Mouse (Mus musculus): Measurements from ENCODE around the gene B4galnt1. TPM values are rescaled to one million over a fixed set of nuclear protein-coding genes. Genes with fewer than 3 reads are reported as not detected.
"Not testable (repeated sequence)": the region's sequence is repeated elsewhere in the genome, so short reads cannot be mapped to it uniquely, and the experiment has no call there.

B4galnt1 gene
- polyA plus RNA-seq, 1 experiment from 2014 or later: 7.8 TPM

DNA sequence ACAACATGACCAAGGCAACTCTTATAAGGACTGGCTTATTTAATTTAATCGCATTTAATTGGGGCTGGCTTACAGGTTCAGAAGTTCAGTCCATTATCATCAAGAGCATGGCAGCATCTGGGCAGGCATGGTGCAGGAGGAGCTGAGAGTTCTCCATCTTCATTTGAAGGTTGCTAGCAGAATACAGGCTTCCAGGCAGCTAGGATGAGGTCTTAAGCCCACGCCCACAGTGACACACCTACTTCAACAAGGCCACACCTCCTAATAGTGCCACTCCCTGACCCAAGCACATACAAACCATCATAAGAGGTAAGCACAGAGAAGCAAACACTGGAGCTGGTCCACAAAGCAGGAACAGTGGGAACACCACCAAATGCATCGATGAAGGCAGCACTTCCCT lies 13.8 kb upstream of the B4galnt1 start:
- H3K4me3 ChIP-seq (ENCODE audit: low read depth, low read length); H3K4me1 ChIP-seq (replicated peaks; ENCODE audit: control insufficient read depth, insufficient read depth, low read length); H3K36me3 ChIP-seq (ENCODE audit: control insufficient read depth, insufficient read depth, low read length); H3K9me3 ChIP-seq (ENCODE audit: control insufficient read depth, low read length); H3K4me2 ChIP-seq (ENCODE audit: low read depth, low read length, severe bottlenecking); H3K27me3 ChIP-seq (ENCODE audit: control insufficient read depth, insufficient read depth, low read length); H3K27ac ChIP-seq (ENCODE audit: low read depth, low read length); H3K9ac ChIP-seq (ENCODE audit: low read length); ATAC-seq (replicated peaks; ENCODE audit: low FRiP score); DNase-seq (ENCODE audit: low spot score): not testable (repeated sequence)
- 96% methylated on average over 3 of the region's 3 CpGs for WGBS

DNA sequence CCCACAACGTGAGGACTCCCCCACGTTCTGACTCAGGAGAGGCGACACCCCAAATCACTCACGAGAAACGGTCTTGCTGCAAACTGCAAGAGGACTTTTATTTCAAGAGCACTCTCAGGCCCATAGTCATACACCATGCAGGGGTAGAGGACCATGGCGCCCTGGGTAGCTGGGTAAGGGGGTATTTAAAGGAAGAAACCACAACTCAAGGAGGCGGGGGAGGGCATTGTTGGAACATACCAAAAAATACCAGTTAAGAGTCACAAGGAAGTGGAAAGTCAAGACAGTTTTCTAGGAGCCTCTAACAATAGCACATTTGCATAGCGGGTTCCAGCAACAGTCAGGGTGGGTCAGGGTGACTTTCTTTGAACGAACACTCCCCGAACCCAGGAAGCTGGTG lies 12.5 kb upstream of the B4galnt1 start:
- not testable (repeated sequence) for H3K36me3 ChIP-seq (ENCODE audit: control insufficient read depth, insufficient read depth, low read length); ATAC-seq (replicated peaks; ENCODE audit: low FRiP score); H3K9ac ChIP-seq (ENCODE audit: low read length); H3K27me3 ChIP-seq (ENCODE audit: control insufficient read depth, insufficient read depth, low read length); H3K27ac ChIP-seq (ENCODE audit: low read depth, low read length); H3K4me2 ChIP-seq (ENCODE audit: low read depth, low read length, severe bottlenecking); H3K4me3 ChIP-seq (ENCODE audit: low read depth, low read length); H3K9me3 ChIP-seq (ENCODE audit: control insufficient read depth, low read length); DNase-seq (ENCODE audit: low spot score); H3K4me1 ChIP-seq (replicated peaks; ENCODE audit: control insufficient read depth, insufficient read depth, low read length)
- WGBS: 90% methylated on average over 10 of the region's 10 CpGs

DNA sequence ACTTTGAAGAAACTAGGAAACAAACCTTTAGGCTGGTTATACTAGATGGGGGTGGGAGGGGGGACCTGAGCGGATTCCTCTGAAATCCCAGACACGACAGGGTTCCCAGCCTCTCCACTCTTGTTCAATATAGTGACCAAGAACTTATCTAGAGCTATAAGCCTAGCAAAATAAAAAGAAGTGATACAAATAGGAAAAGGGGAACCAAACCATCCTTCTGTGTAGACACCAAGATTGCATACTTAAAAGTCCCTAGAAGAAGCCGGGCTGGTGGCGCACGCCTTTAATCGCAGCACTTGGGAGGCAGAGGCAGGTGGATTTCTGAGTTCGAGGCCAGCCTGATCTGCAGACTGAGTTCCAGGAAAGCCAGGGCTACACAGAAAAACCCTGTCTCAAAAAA lies 11.7 kb upstream of the B4galnt1 start:
- ATAC-seq (replicated peaks; ENCODE audit: low FRiP score) (no peak), DNase-seq (ENCODE audit: low spot score) (no peak)
- WGBS: 92% methylated on average over 7 of the region's 7 CpGs
- H3K36me3 ChIP-seq (ENCODE audit: control insufficient read depth, insufficient read depth, low read length): no peaks in the 10 kb centered on the region
- H3K4me1 ChIP-seq (replicated peaks; ENCODE audit: control insufficient read depth, insufficient read depth, low read length): no peaks in the 10 kb centered on the region
- no peaks in the 10 kb centered on the region for H3K9me3 ChIP-seq (ENCODE audit: control insufficient read depth, low read length)
- no peak overlapping the region for H3K27ac ChIP-seq (ENCODE audit: low read depth, low read length)
- no peaks in the 10 kb centered on the region for H3K27me3 ChIP-seq (ENCODE audit: control insufficient read depth, insufficient read depth, low read length)
- no peak overlapping the region for H3K4me3 ChIP-seq (ENCODE audit: low read depth, low read length)
- no peak overlapping the region for H3K9ac ChIP-seq (ENCODE audit: low read length)
- H3K4me2 ChIP-seq (ENCODE audit: low read depth, low read length, severe bottlenecking): no peak overlapping the region

DNA sequence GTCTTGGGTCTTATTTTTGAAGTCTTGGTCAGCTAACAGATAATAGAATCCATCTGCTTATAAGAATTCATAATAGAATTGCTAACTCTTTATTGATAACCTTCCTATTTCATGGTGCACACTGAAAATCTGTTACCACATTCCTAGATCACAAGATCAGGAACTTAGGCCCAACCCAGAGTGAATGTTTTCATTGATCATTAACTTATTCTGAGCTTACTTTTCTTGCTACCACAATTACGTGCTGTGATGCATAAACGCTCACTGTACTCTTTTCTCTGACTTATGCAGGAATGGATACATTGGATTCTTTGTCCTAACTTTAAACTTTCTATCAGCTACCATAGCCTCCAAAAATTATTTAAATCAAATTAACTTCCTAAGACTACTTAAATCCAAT lies 10.8 kb upstream of the B4galnt1 start:
- Histone ChIP-seq H3K4me2 (ENCODE audit: low read depth, low read length, severe bottlenecking) (no peak overlapping the region), H3K4me1 (replicated peaks; ENCODE audit: control insufficient read depth, insufficient read depth, low read length) (no peaks in the 10 kb centered on the region), H3K9me3 (ENCODE audit: control insufficient read depth, low read length) (no peaks in the 10 kb centered on the region), H3K4me3 (ENCODE audit: low read depth, low read length) (no peak overlapping the region), H3K27me3 (ENCODE audit: control insufficient read depth, insufficient read depth, low read length) (no peaks in the 10 kb centered on the region), H3K27ac (ENCODE audit: low read depth, low read length) (no peak overlapping the region), H3K36me3 (ENCODE audit: control insufficient read depth, insufficient read depth, low read length) (no peaks in the 10 kb centered on the region), H3K9ac (ENCODE audit: low read length) (no peak overlapping the region)
- no peak for DNase-seq (ENCODE audit: low spot score)
- ATAC-seq (replicated peaks; ENCODE audit: low FRiP score): no peak
- 99% methylated on average over 2 of the region's 2 CpGs for WGBS

DNA sequence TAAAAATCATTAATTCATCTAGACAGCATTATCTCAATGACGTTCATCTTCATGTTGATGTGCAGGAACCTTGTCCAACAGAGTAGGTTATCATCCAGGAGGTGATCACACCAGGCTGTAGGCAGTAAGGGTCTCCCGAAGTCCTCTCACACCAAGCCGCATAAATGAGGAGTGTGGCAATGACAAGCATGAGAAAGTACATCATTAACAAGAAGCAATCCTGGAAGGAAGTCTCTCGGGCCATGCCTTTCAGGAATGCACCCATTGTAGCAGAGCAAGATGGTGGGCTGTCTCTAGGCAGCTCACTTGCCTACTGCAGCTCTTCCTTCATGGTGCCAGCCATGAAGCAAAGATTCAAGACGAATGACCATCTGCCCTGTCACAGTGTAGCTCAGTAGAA lies 10.4 kb upstream of the B4galnt1 start:
- Histone ChIP-seq H3K9me3 (ENCODE audit: control insufficient read depth, low read length) (no peaks in the 10 kb centered on the region), H3K4me1 (replicated peaks; ENCODE audit: control insufficient read depth, insufficient read depth, low read length) (no peaks in the 10 kb centered on the region), H3K4me3 (ENCODE audit: low read depth, low read length) (no peak overlapping the region), H3K27ac (ENCODE audit: low read depth, low read length) (no peak overlapping the region), H3K36me3 (ENCODE audit: control insufficient read depth, insufficient read depth, low read length) (no peaks in the 10 kb centered on the region), H3K4me2 (ENCODE audit: low read depth, low read length, severe bottlenecking) (no peak overlapping the region), H3K27me3 (ENCODE audit: control insufficient read depth, insufficient read depth, low read length) (no peaks in the 10 kb centered on the region), H3K9ac (ENCODE audit: low read length) (no peak overlapping the region)
- DNase-seq (ENCODE audit: low spot score) (no peak), ATAC-seq (replicated peaks; ENCODE audit: low FRiP score) (no peak)
- WGBS: 84% methylated on average over 5 of the region's 5 CpGs

DNA sequence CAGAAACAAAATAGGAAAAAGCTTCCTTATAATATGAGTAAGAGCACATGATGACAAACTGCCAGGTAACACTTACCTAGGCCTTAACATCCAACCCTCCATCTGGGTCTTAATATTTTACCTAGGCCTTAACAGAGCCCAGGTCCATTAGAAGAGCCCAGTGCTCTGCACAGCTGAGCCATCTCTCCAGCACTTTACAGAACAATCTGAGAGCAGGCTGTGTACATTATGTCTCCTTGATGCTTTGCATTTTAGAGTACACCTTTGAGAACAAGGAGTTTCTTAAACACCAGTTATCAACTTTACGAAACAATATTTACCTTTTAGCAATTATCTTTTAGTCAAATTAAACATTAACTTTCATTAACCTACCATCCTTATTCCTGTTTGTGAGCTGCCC lies 8.9 kb upstream of the B4galnt1 start:
- DNase-seq (ENCODE audit: low spot score) (no peak), ATAC-seq (replicated peaks; ENCODE audit: low FRiP score) (no peak)
- no peak overlapping the region for H3K4me3 ChIP-seq (ENCODE audit: low read depth, low read length)
- H3K27me3 ChIP-seq (ENCODE audit: control insufficient read depth, insufficient read depth, low read length): no peaks in the 10 kb centered on the region
- H3K36me3 ChIP-seq (ENCODE audit: control insufficient read depth, insufficient read depth, low read length): no peaks in the 10 kb centered on the region
- H3K9me3 ChIP-seq (ENCODE audit: control insufficient read depth, low read length): no peaks in the 10 kb centered on the region
- H3K9ac ChIP-seq (ENCODE audit: low read length): no peak overlapping the region
- H3K27ac ChIP-seq (ENCODE audit: low read depth, low read length): no peak overlapping the region
- no peaks in the 10 kb centered on the region for H3K4me1 ChIP-seq (replicated peaks; ENCODE audit: control insufficient read depth, insufficient read depth, low read length)
- WGBS: 94% methylated on average over 1 of the region's 1 CpGs
- H3K4me2 ChIP-seq (ENCODE audit: low read depth, low read length, severe bottlenecking): no peak overlapping the region

DNA sequence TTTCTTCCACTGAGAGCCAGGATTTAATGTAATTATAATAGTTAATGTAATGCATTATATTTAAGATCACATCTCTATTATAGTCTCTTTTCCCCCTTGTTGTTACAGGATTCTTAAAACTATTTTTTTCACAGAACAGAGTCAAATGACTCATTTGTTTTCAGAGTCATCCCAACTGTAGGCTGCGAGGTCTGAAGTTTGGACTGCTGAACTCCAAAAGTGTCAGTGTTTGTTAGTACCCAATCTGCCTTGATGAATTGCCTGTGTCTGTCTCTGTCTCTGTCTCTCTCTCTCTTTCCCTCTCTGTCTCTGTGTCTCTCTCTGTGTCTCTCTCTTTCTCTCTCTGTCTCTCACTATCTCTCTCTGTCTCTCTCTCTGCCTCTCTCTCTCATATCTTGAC lies 8.5 kb upstream of the B4galnt1 start:
- WGBS: 94% methylated on average over 1 of the region's 1 CpGs
- ATAC-seq (replicated peaks; ENCODE audit: low FRiP score): no peak
- Histone ChIP-seq H3K9ac (ENCODE audit: low read length) (no peak overlapping the region), H3K27me3 (ENCODE audit: control insufficient read depth, insufficient read depth, low read length) (no peaks in the 10 kb centered on the region), H3K4me1 (replicated peaks; ENCODE audit: control insufficient read depth, insufficient read depth, low read length) (no peaks in the 10 kb centered on the region), H3K27ac (ENCODE audit: low read depth, low read length) (no peak overlapping the region), H3K36me3 (ENCODE audit: control insufficient read depth, insufficient read depth, low read length) (no peaks in the 10 kb centered on the region), H3K4me2 (ENCODE audit: low read depth, low read length, severe bottlenecking) (no peak overlapping the region), H3K4me3 (ENCODE audit: low read depth, low read length) (no peak overlapping the region), H3K9me3 (ENCODE audit: control insufficient read depth, low read length) (no peaks in the 10 kb centered on the region)
- no peak for DNase-seq (ENCODE audit: low spot score)

DNA sequence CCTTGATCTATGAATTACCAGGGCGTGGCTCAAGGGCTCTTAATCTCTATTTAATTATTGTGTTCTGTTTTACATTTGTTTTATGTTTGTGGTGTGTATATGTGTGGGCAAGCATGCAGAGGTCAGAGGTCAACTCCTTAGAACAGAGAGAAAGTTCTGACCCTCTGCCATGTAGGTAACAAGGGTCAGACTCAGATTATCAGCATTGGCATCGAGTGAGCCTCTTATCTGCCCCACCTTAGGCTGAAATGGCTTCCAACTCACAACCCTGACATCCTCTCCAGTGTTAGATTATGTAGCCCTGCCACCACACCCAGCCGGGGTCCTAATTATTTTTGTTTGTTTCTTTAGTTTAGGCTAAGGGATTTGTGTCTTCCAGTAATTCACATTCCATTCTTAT lies 6.6 kb upstream of the B4galnt1 start:
- no peaks in the 10 kb centered on the region for H3K36me3 ChIP-seq (ENCODE audit: control insufficient read depth, insufficient read depth, low read length)
- no peak overlapping the region for H3K27ac ChIP-seq (ENCODE audit: low read depth, low read length)
- 73% methylated on average over 3 of the region's 3 CpGs for WGBS
- H3K4me3 ChIP-seq (ENCODE audit: low read depth, low read length): no peak overlapping the region
- H3K4me2 ChIP-seq (ENCODE audit: low read depth, low read length, severe bottlenecking): no peak overlapping the region
- H3K27me3 ChIP-seq (ENCODE audit: control insufficient read depth, insufficient read depth, low read length): no peaks in the 10 kb centered on the region
- no peak overlapping the region for H3K9ac ChIP-seq (ENCODE audit: low read length)
- no peaks in the 10 kb centered on the region for H3K4me1 ChIP-seq (replicated peaks; ENCODE audit: control insufficient read depth, insufficient read depth, low read length)
- no peaks in the 10 kb centered on the region for H3K9me3 ChIP-seq (ENCODE audit: control insufficient read depth, low read length)
- no peak for ATAC-seq (replicated peaks; ENCODE audit: low FRiP score)
- DNase-seq (ENCODE audit: low spot score): no peak

DNA sequence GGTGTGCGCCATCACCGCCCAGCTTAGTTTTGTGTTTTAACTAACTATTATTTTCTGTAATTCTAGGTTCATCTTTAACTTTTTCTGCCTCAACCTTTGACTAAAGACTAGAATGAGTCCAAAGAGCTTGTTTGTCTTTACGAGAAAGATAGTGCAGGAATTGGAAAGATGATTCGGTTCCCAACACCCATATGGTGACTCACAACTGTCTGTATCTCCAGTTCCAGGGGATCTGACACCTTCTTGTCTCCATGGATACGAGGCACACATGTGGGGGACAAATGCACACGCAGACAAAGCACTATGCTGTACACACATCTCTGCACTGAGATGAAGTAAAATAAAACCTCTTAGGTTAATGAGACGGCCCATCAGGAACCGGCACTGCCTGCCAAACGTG lies 4.9 kb upstream of the B4galnt1 start:
- no peak for DNase-seq (ENCODE audit: low spot score)
- peaks cover under 1% of the 10 kb centered on the region; the same call in 1 of the 2 replicates for H3K4me1 ChIP-seq (replicated peaks; ENCODE audit: control insufficient read depth, insufficient read depth, low read length)
- H3K4me3 ChIP-seq (ENCODE audit: low read depth, low read length): no peak overlapping the region
- no peak overlapping the region for H3K27ac ChIP-seq (ENCODE audit: low read depth, low read length)
- WGBS: 85% methylated on average over 9 of the region's 9 CpGs
- H3K27me3 ChIP-seq (ENCODE audit: control insufficient read depth, insufficient read depth, low read length): no peaks in the 10 kb centered on the region; the same call in 1 of the 2 replicates
- no peak overlapping the region for H3K4me2 ChIP-seq (ENCODE audit: low read depth, low read length, severe bottlenecking)
- H3K36me3 ChIP-seq (ENCODE audit: control insufficient read depth, insufficient read depth, low read length): no peaks in the 10 kb centered on the region
- ATAC-seq (replicated peaks; ENCODE audit: low FRiP score): no peak
- H3K9ac ChIP-seq (ENCODE audit: low read length): no peak overlapping the region
- H3K9me3 ChIP-seq (ENCODE audit: control insufficient read depth, low read length): no peaks in the 10 kb centered on the region

Data from forebrain, embryonic 11.5 days (tissue).